Mouse (Mus musculus) olfactory bulb, adult 2 months (tissue): ENCODE measurements at regions not wholly inside any gene's neighbourhood (a gene's known extent, or its start where the extent isn't known, plus 50 kb on each side); places are given as distances from the start of the nearest gene placed in this dataset.

Source experiments
- H3K27ac ChIP-seq: fragments of 200-500 bp; 2 replicates; pipeline ENCODE4 v1.5.1; 2012; ENCODE audit warnings: low read depth, low read length; ENCODE audit not compliant: insufficient read depth
- H3K4me1 ChIP-seq: fragments of 200-500 bp; 2 replicates; pipeline ENCODE4 v1.6.1; 2012; ENCODE audit warnings: low read length; ENCODE audit not compliant: control insufficient read depth, insufficient read depth
- H3K4me3 ChIP-seq: fragments of 200-500 bp; 2 replicates; pipeline ENCODE4 v1.5.1; 2012; ENCODE audit warnings: mild to moderate bottlenecking, low read depth, low read length, moderate library complexity; ENCODE audit not compliant: insufficient read depth
- CTCF ChIP-seq: fragments of 200-500 bp; IDR thresholded peaks from 2 replicates; pipeline ENCODE4 v1.5.1; 2012; ENCODE audit warnings: low read depth, mild to moderate bottlenecking, low read length, moderate library complexity; ENCODE audit not compliant: insufficient read depth
- POLR2A ChIP-seq: fragments of 200-500 bp; IDR thresholded peaks from 2 replicates; pipeline ENCODE4 v1.6.1; 2012; ENCODE audit warnings: mild to moderate bottlenecking, low read depth, low read length, moderate library complexity; ENCODE audit not compliant: insufficient read depth
- WGBS: fragments of 180-500 bp; shearing (Covaris S2); methylation state at CpG from one replicate; pipeline ENCODE4 v1.1.7; 2018; 5-methylcytosine and 5-hydroxymethylcytosine counted together

GRCm38 (mm10) chr1:69247691-69248090 lies 139.8 kb upstream of the Erbb4 start:
- H3K4me1 ChIP-seq, result no peaks in the 10 kb centered on the region
- 71% methylated on average over 5 of the region's 5 CpGs for WGBS
- H3K27ac ChIP-seq, result no peak overlapping the region
- TF ChIP-seq POLR2A (no peak), CTCF (no peak)
- no peak overlapping the region for H3K4me3 ChIP-seq

- H3K4me1 ChIP-seq, result no peaks in the 10 kb centered on the region
- no peak for TF ChIP-seq POLR2A
- no peak for TF ChIP-seq CTCF
- H3K27ac ChIP-seq, result no peak overlapping the region
- H3K4me3 ChIP-seq, result no peak overlapping the region
- WGBS, result 92% methylated on average over 3 of the region's 3 CpGs
These were observed 134.5 kb upstream of the Erbb4 start for GRCm38 (mm10) chr1:69242289-69242909.

GRCm38 (mm10) chr1:69241502-69242214 lies 133.8 kb upstream of the Erbb4 start:
- WGBS, result 5% methylated on average over 11 of the region's 11 CpGs
- H3K27ac ChIP-seq, result no peak overlapping the region
- H3K4me1 ChIP-seq, result no peaks in the 10 kb centered on the region
- TF ChIP-seq CTCF (peak; percentile 63), POLR2A (no peak)
- H3K4me3 ChIP-seq, result peak overlapping the region; percentile 42

- no peak overlapping the region for H3K4me3 ChIP-seq
- TF ChIP-seq POLR2A, result no peak
- TF ChIP-seq CTCF, result no peak
- H3K27ac ChIP-seq, result no peak overlapping the region
- H3K4me1 ChIP-seq, result no peaks in the 10 kb centered on the region
These were observed 120.0 kb upstream of the Erbb4 start for GRCm38 (mm10) chr1:69227864-69228263.

GRCm38 (mm10) chr1:69212896-69213500 lies 105.1 kb upstream of the Erbb4 start:
- H3K4me3 ChIP-seq, result no peak overlapping the region
- H3K4me1 ChIP-seq, result no peaks in the 10 kb centered on the region
- no peak overlapping the region for H3K27ac ChIP-seq
- no peak for TF ChIP-seq POLR2A
- TF ChIP-seq CTCF, result no peak
- WGBS, result 71% methylated on average over 1 of the region's 1 CpGs

- TF ChIP-seq POLR2A (no peak), CTCF (no peak)
- H3K4me1 ChIP-seq, result no peaks in the 10 kb centered on the region
- no peak overlapping the region for H3K4me3 ChIP-seq
- no peak overlapping the region for H3K27ac ChIP-seq
- WGBS, result 55% methylated on average over 2 of the region's 2 CpGs
These were observed 94.9 kb upstream of the Erbb4 start for GRCm38 (mm10) chr1:69202745-69203144.

- WGBS, result 49% methylated on average over 5 of the region's 5 CpGs
- TF ChIP-seq CTCF (no peak), POLR2A (no peak)
- no peak overlapping the region for H3K27ac ChIP-seq
These were observed 57.3 kb upstream of the Erbb4 start for GRCm38 (mm10) chr1:69165202-69165601.

More at GRCm38 (mm10) chr1:69165202-69165601, 57.3 kb upstream of the Erbb4 start:
- Histone ChIP-seq H3K4me1 (no peaks in the 10 kb centered on the region), H3K4me3 (no peak overlapping the region)
